Mouse (Mus musculus) myocyte (in vitro differentiated cells): ENCODE measurements around the gene Btc. TPM values are rescaled to one million over a fixed set of nuclear protein-coding genes. Genes with fewer than 3 reads are reported as not detected.

Experiments
- H3K27me3 ChIP-seq: one replicate; pipeline ENCODE4 v1.6.1; 2011; ENCODE audit not compliant: control insufficient read depth, insufficient read depth, insufficient read length
- H3K36me3 ChIP-seq: one replicate; pipeline ENCODE4 v1.6.1; 2011; ENCODE audit not compliant: control insufficient read depth, insufficient read depth
- H3K4me2 ChIP-seq: one replicate; pipeline ENCODE4 v1.6.1; 2011; ENCODE audit warnings: low read depth, control low read depth
- H3K4me3 ChIP-seq: one replicate; pipeline ENCODE4 v1.5.1; 2011; ENCODE audit warnings: mild to moderate bottlenecking, control low read depth, moderate library complexity
- H3K79me2 ChIP-seq: one replicate; pipeline ENCODE4 v1.6.1; 2011; ENCODE audit not compliant: control insufficient read depth, insufficient read depth
- H3ac ChIP-seq: one replicate; pipeline ENCODE4 v1.6.1; 2011; ENCODE audit not compliant: control insufficient read depth, insufficient read length
- CEBPB ChIP-seq: IDR thresholded peaks from 2 replicates; pipeline ENCODE4 v1.6.1; 2011; ENCODE audit warnings: mild to moderate bottlenecking, moderate library complexity; ENCODE audit not compliant: poor library complexity, insufficient read depth, severe bottlenecking
- E2F4 ChIP-seq: IDR thresholded peaks from one replicate; pipeline ENCODE4 v1.6.1; 2011; ENCODE audit warnings: mild to moderate bottlenecking, control low read depth, moderate library complexity; ENCODE audit not compliant: insufficient read depth
- MAX ChIP-seq: IDR thresholded peaks from one replicate; pipeline ENCODE4 v1.6.1; 2011; ENCODE audit warnings: low read depth, mild to moderate bottlenecking, control low read depth
- MYOD1 ChIP-seq, 3 experiments: IDR thresholded peaks; one replicate each; pipeline ENCODE4 v1.6.1; 2011; ENCODE audit warnings: control low read depth in 2 of 3, low read depth in 2 of 3, mild to moderate bottlenecking in 2 of 3, moderate library complexity in 1 of 3; ENCODE audit not compliant: insufficient read length in 2 of 3, control insufficient read depth in 1 of 3
- MYOG ChIP-seq, 3 experiments: IDR thresholded peaks; one replicate each; pipeline ENCODE4 v1.6.1; 2011; ENCODE audit warnings: control low read depth in 2 of 3, low read depth in 2 of 3, mild to moderate bottlenecking in 2 of 3; ENCODE audit not compliant: insufficient read length in 2 of 3, control insufficient read depth in 1 of 3, insufficient read depth in 1 of 3
- POLR2A ChIP-seq: IDR thresholded peaks from one replicate; pipeline ENCODE4 v1.6.1; 2011; ENCODE audit warnings: low read depth, mild to moderate bottlenecking, control low read depth, moderate library complexity; ENCODE audit not compliant: insufficient read length
- POLR2AphosphoS2 ChIP-seq: IDR thresholded peaks from one replicate; pipeline ENCODE4 v1.6.1; 2011; ENCODE audit warnings: low read depth, control low read depth; ENCODE audit not compliant: insufficient read length
- REST ChIP-seq: IDR thresholded peaks from one replicate; pipeline ENCODE4 v1.6.1; 2011; ENCODE audit warnings: mild to moderate bottlenecking, control low read depth, moderate library complexity; ENCODE audit not compliant: insufficient read depth, insufficient read length
- SRF ChIP-seq: IDR thresholded peaks from one replicate; pipeline ENCODE4 v1.6.1; 2011; ENCODE audit warnings: low read depth; ENCODE audit not compliant: control insufficient read depth, insufficient read length
- TCF12 ChIP-seq: IDR thresholded peaks from one replicate; pipeline ENCODE4 v1.6.1; 2011; ENCODE audit warnings: mild to moderate bottlenecking, control low read depth; ENCODE audit not compliant: poor library complexity, insufficient read depth, severe bottlenecking
- TCF3 ChIP-seq: IDR thresholded peaks from one replicate; pipeline ENCODE4 v1.6.1; 2011; ENCODE audit warnings: low read depth, control low read depth; ENCODE audit not compliant: insufficient read length
- USF1 ChIP-seq: IDR thresholded peaks from one replicate; pipeline ENCODE4 v1.6.1; 2011; ENCODE audit warnings: low read depth, mild to moderate bottlenecking, control low read depth, moderate library complexity
- polyA plus RNA-seq: library from polyadenylated mRNA; unstranded; fragments of >200 nt; fragmentation: generic; extraction: Trizol; gene quantifications from one replicate; pipeline ENCODE4 v1.2.1, GENCODE M21; 2012; ENCODE audit warnings: missing spikeins

Btc gene
- polyA plus RNA-seq, 1 experiment: 0.36 TPM

DNA sequence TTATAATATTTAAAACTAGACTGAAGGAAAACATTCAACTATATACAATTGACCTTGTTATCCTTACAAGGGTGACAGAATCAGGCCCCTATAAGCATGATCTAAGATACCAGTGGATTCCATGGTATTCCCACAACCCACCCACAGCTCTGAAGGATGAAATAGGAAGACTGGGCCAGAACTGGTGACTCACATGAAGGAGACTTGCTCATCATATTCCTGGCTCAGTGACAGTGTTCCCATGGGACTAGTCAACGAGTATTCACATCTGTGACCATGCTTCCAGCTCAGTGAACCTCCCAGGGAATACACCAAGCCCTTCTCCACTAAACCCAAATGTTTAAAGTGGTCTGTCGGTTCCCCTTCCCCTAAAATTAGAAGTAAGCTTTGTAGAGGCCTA, 27.3 kb downstream of the Btc start:
- no peak overlapping the region for H3K4me3 ChIP-seq
- H3K79me2 ChIP-seq: no peaks in the 10 kb centered on the region
- TF ChIP-seq TCF12 (no peak), TCF3 (no peak), POLR2A (no peak), REST (no peak), CEBPB (no peak), SRF (no peak), E2F4 (no peak), MAX (no peak), MYOG (IDR thresholded peaks at IDR 0.05; ENCODE audit: control insufficient read depth in 1 of 3, insufficient read depth in 1 of 3, insufficient read length in 2 of 3, low read depth in 2 of 3) (no peak), MYOD1 (IDR thresholded peaks at IDR 0.05; ENCODE audit: control insufficient read depth in 1 of 3, insufficient read length in 2 of 3, low read depth in 2 of 3) (no peak), USF1 (no peak), POLR2AphosphoS2 (no peak)

DNA sequence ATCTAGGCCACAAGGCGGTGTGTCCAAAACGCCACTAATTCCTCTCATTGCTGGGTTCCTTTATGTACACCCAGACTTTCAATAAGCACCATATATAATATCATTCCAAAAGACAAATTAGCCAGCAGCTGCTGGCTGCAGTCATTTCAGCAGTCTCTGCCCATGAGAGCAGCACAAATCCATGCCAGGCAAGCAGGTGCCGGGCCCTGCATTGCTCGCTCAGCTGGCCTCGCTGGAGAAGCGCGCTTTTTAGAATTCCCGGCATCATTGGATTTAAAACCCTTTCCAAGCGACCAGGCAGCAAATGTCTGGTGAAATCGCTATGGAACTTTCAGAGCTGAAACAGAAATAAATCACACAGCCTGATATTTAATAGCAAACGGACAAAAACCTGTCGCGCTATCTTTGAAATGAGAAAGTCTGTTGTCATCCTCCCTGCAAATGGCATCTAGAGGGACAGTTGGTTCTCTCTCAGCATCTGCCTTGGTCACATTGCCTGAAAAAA, 34.7 kb downstream of the Btc start:
- no peak overlapping the region for H3K4me2 ChIP-seq
- H3K79me2 ChIP-seq: no peaks in the 10 kb centered on the region
- no peaks in the 10 kb centered on the region for H3K27me3 ChIP-seq
- TF ChIP-seq POLR2AphosphoS2 (no peak), USF1 (no peak), POLR2A (no peak), TCF3 (no peak), MYOG (IDR thresholded peaks at IDR 0.05; ENCODE audit: control insufficient read depth in 1 of 3, insufficient read depth in 1 of 3, insufficient read length in 2 of 3, low read depth in 2 of 3) (no peak), SRF (no peak), TCF12 (no peak), CEBPB (no peak), MYOD1 (IDR thresholded peaks at IDR 0.05; ENCODE audit: control insufficient read depth in 1 of 3, insufficient read length in 2 of 3, low read depth in 2 of 3) (no peak), REST (no peak), E2F4 (no peak), MAX (no peak)
- no peak overlapping the region for H3K4me3 ChIP-seq
- no peaks in the 10 kb centered on the region for H3K36me3 ChIP-seq
- no peak overlapping the region for H3ac ChIP-seq

More for the DNA sequence above, 27.3 kb downstream of the Btc start:
- H3K27me3 ChIP-seq: no peaks in the 10 kb centered on the region
- H3K36me3 ChIP-seq: no peaks in the 10 kb centered on the region
- no peak overlapping the region for H3ac ChIP-seq
- H3K4me2 ChIP-seq: no peak overlapping the region

DNA sequence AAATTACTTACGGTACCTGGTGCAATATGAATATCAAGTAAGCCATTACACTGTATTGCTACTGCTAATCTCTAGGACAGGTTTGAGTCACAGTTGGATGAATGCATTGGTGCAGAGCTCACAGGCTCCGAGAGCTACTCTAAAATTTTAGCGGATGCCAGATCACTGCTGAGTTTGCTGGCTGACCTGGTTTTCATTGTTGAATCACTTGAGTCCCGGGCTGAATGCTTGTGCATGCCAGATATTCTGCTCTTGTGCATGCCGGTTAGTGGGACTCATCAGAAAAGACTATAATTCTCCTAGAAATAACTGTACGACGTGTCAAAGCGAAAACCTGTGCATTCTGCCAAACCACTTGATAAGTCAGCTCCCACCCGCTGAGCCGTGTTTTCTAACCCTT, 35.9 kb downstream of the Btc start:
- no peak for TF ChIP-seq USF1
- TF ChIP-seq MYOD1 (IDR thresholded peaks at IDR 0.05; ENCODE audit: control insufficient read depth in 1 of 3, insufficient read length in 2 of 3, low read depth in 2 of 3): no peak
- no peak for TF ChIP-seq POLR2AphosphoS2
- no peak for TF ChIP-seq MAX
- TF ChIP-seq POLR2A: no peak
- no peak for TF ChIP-seq TCF3
- no peak for TF ChIP-seq CEBPB
- TF ChIP-seq SRF: no peak
- no peak for TF ChIP-seq E2F4
- no peak for TF ChIP-seq REST
- no peak for TF ChIP-seq MYOG (IDR thresholded peaks at IDR 0.05; ENCODE audit: control insufficient read depth in 1 of 3, insufficient read depth in 1 of 3, insufficient read length in 2 of 3, low read depth in 2 of 3)
- TF ChIP-seq TCF12: no peak
- H3K4me2 ChIP-seq: no peak overlapping the region
- no peak overlapping the region for H3ac ChIP-seq
- no peaks in the 10 kb centered on the region for H3K79me2 ChIP-seq
- H3K4me3 ChIP-seq: no peak overlapping the region
- no peaks in the 10 kb centered on the region for H3K27me3 ChIP-seq
- H3K36me3 ChIP-seq: no peaks in the 10 kb centered on the region

DNA sequence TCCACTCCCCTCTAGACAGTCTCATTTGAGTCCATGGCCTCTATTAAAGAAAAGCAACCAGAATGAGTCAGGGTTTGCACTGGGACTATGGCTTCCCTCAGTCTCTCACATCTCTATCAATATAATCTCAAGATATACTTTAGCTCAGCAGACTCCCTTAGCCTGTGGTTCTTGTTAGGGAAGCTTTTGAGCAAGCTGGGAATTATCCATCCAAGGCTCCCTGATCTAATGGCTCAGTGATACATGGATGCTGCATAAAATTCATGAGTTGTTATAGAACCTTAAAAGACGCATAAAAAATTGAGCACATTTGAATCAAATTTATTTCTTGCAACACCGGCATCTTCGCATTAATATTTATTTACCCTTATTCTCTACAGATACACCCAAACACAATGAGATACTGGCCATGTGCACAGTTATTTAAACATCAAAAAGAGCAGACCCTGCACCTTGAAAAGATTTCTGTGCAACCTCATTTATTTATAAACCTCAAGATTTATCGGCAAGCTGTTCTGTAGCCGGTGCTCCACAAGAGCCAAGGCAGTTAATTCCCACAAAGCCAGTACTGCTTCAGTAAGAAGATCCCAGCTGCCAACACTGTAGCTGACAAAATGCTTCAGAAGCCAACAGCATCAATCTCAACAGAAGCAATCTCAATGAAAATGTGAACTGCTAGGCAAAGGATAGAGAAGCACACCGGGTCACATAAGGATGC, 39.4 kb downstream of the Btc start:
- Histone ChIP-seq H3ac (no peak overlapping the region), H3K4me2 (no peak overlapping the region), H3K4me3 (no peak overlapping the region), H3K36me3 (no peaks in the 10 kb centered on the region), H3K27me3 (no peaks in the 10 kb centered on the region), H3K79me2 (no peaks in the 10 kb centered on the region)
- TF ChIP-seq REST: no peak
- TF ChIP-seq MYOD1 (IDR thresholded peaks at IDR 0.05; ENCODE audit: control insufficient read depth in 1 of 3, insufficient read length in 2 of 3, low read depth in 2 of 3): no peak
- no peak for TF ChIP-seq CEBPB
- TF ChIP-seq SRF: no peak
- no peak for TF ChIP-seq MAX
- no peak for TF ChIP-seq E2F4
- TF ChIP-seq TCF12: no peak
- no peak for TF ChIP-seq USF1
- TF ChIP-seq MYOG (IDR thresholded peaks at IDR 0.05; ENCODE audit: control insufficient read depth in 1 of 3, insufficient read depth in 1 of 3, insufficient read length in 2 of 3, low read depth in 2 of 3): no peak
- no peak for TF ChIP-seq POLR2A
- TF ChIP-seq POLR2AphosphoS2: no peak
- TF ChIP-seq TCF3: no peak
